Mouse (Mus musculus): ENCODE measurements around the gene Htr2a. TPM values are rescaled to one million over a fixed set of nuclear protein-coding genes. Genes with fewer than 3 reads are reported as not detected.
A peak's percentile ranks its signal among the peaks of the same experiment; 100 is the strongest.

The Htr2a gene
- polyA plus RNA-seq, 1 experiment from 2014 or later, result 0.32 TPM

- 16% methylated on average over 17 of the region's 17 CpGs for whole genome bisulfite sequencing
- Histone ChIP-seq H3K4me2 (ENCODE audit: low read depth, low read length) (peak overlapping the region; percentile 69), H3K27me3 (ENCODE audit: control insufficient read depth, insufficient read depth, low read length) (peaks cover 4% of the 10 kb centered on the region; the same call in 1 of the 2 replicates), H3K9ac (replicated peaks; ENCODE audit: low read length) (peak overlapping the region; percentile 44; the same call in 1 of the 2 replicates), H3K36me3 (replicated peaks; ENCODE audit: control insufficient read depth, insufficient read depth, low read depth, low read length) (no peaks in the 10 kb centered on the region), H3K27ac (replicated peaks; ENCODE audit: low read depth, low read length) (no peak overlapping the region), H3K4me1 (ENCODE audit: control insufficient read depth, insufficient read depth, low read length) (peaks cover 3% of the 10 kb centered on the region; the same call in 1 of the 2 replicates), H3K9me3 (replicated peaks; ENCODE audit: control insufficient read depth, low read length) (no peaks in the 10 kb centered on the region), H3K4me3 (ENCODE audit: low read depth, low read length) (peak overlapping the region; percentile 32)
- peak; percentile 32 for DNase-seq (ENCODE audit: low spot score)
- ATAC-seq (replicated peaks; ENCODE audit: insufficient number of reproducible peaks, low FRiP score, low TSS enrichment, low read depth), result no peak
These were observed 1.1 kb downstream of the Htr2a start for GRCm38 (mm10) chr14:74641668-74642230.

DNA sequence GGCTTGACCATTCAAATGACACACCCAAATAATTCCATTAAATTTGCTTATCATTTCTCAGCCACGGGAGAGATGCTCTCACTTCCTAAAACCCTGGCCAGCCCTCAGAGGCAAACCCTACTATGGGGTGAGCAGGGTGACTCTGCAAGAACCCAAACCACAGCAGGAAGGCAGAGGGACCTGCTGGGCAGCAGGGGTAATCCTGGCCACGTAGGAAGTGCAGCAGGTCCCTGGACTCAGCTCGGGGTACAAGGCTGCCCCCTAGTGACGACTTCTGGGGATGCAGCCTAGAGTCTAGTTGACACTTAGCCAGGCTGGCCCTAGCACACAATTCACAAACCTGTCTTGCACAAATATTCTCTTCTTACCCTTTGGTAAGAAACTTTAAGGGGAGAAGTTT is 2.7 kb downstream of the Htr2a start:
- peak; percentile 86 for DNase-seq (ENCODE audit: low spot score)
- H3K9ac ChIP-seq (replicated peaks; ENCODE audit: low read length), result no peak overlapping the region
- peaks cover 3% of the 10 kb centered on the region; the same call in 1 of the 2 replicates for H3K4me1 ChIP-seq (ENCODE audit: control insufficient read depth, insufficient read depth, low read length)
- 0% methylated on average over 4 of the region's 4 CpGs for WGBS
- H3K27me3 ChIP-seq (ENCODE audit: control insufficient read depth, insufficient read depth, low read length), result peaks cover 4% of the 10 kb centered on the region; the same call in 1 of the 2 replicates
- no peak overlapping the region for H3K4me3 ChIP-seq (ENCODE audit: low read depth, low read length)
- H3K36me3 ChIP-seq (replicated peaks; ENCODE audit: control insufficient read depth, insufficient read depth, low read depth, low read length), result no peaks in the 10 kb centered on the region
- no peak overlapping the region for H3K27ac ChIP-seq (replicated peaks; ENCODE audit: low read depth, low read length)
- no peak overlapping the region for H3K4me2 ChIP-seq (ENCODE audit: low read depth, low read length)
- 0 out of 2 replicates have a peak, but pooled peaks have one; percentile 21 for ATAC-seq (replicated peaks; ENCODE audit: insufficient number of reproducible peaks, low FRiP score, low TSS enrichment, low read depth)
- no peaks in the 10 kb centered on the region for H3K9me3 ChIP-seq (replicated peaks; ENCODE audit: control insufficient read depth, low read length)

GRCm38 (mm10) chr14:74646107-74646793 is 5.6 kb downstream of the Htr2a start:
- WGBS, result 67% methylated on average over 11 of the region's 11 CpGs
- Histone ChIP-seq H3K4me3 (ENCODE audit: low read depth, low read length) (no peak overlapping the region), H3K9ac (replicated peaks; ENCODE audit: low read length) (no peak overlapping the region), H3K27me3 (ENCODE audit: control insufficient read depth, insufficient read depth, low read length) (peaks cover 4% of the 10 kb centered on the region; the same call in 1 of the 2 replicates), H3K9me3 (replicated peaks; ENCODE audit: control insufficient read depth, low read length) (no peaks in the 10 kb centered on the region), H3K27ac (replicated peaks; ENCODE audit: low read depth, low read length) (no peak overlapping the region), H3K4me2 (ENCODE audit: low read depth, low read length) (no peak overlapping the region), H3K36me3 (replicated peaks; ENCODE audit: control insufficient read depth, insufficient read depth, low read depth, low read length) (no peaks in the 10 kb centered on the region), H3K4me1 (ENCODE audit: control insufficient read depth, insufficient read depth, low read length) (no peaks in the 10 kb centered on the region)
- ATAC-seq (replicated peaks; ENCODE audit: insufficient number of reproducible peaks, low FRiP score, low TSS enrichment, low read depth) (no peak), DNase-seq (ENCODE audit: low spot score) (no peak)

DNA sequence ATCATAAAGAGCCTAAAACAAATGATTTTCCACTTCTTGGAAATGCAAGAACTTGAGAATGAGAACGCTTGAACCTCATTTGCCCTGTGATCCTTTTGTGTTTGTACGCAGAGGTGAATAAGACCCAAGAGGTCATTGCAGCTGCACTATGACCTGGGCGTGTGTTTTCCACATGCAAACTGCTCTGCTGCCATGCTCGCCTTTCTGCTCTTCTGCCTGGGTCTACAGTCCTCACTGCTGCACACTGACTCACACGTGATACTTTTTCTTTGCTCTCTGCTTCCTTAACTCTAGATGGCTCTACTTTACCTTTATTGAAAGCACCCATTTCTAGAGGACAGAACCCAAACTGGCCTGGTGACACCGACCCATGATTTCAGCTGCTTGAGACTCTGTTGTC is 9.4 kb downstream of the Htr2a start:
- DNase-seq (ENCODE audit: low spot score), result no peak
- no peak overlapping the region for H3K27ac ChIP-seq (replicated peaks; ENCODE audit: low read depth, low read length)
- no peaks in the 10 kb centered on the region for H3K9me3 ChIP-seq (replicated peaks; ENCODE audit: control insufficient read depth, low read length)
- H3K36me3 ChIP-seq (replicated peaks; ENCODE audit: control insufficient read depth, insufficient read depth, low read depth, low read length), result no peaks in the 10 kb centered on the region
- WGBS, result 71% methylated on average over 6 of the region's 6 CpGs
- no peak overlapping the region for H3K4me3 ChIP-seq (ENCODE audit: low read depth, low read length)
- no peak overlapping the region for H3K4me2 ChIP-seq (ENCODE audit: low read depth, low read length)
- H3K27me3 ChIP-seq (ENCODE audit: control insufficient read depth, insufficient read depth, low read length), result no peaks in the 10 kb centered on the region
- H3K4me1 ChIP-seq (ENCODE audit: control insufficient read depth, insufficient read depth, low read length), result no peaks in the 10 kb centered on the region
- no peak overlapping the region for H3K9ac ChIP-seq (replicated peaks; ENCODE audit: low read length)
- ATAC-seq (replicated peaks; ENCODE audit: insufficient number of reproducible peaks, low FRiP score, low TSS enrichment, low read depth), result no peak

- no peaks in the 10 kb centered on the region for H3K9me3 ChIP-seq (replicated peaks; ENCODE audit: control insufficient read depth, low read length)
- H3K27me3 ChIP-seq (ENCODE audit: control insufficient read depth, insufficient read depth, low read length), result no peaks in the 10 kb centered on the region
- no peak for ATAC-seq (replicated peaks; ENCODE audit: insufficient number of reproducible peaks, low FRiP score, low TSS enrichment, low read depth)
- no peak overlapping the region for H3K27ac ChIP-seq (replicated peaks; ENCODE audit: low read depth, low read length)
- no peak overlapping the region for H3K9ac ChIP-seq (replicated peaks; ENCODE audit: low read length)
- no peak for DNase-seq (ENCODE audit: low spot score)
- no peak overlapping the region for H3K4me2 ChIP-seq (ENCODE audit: low read depth, low read length)
- WGBS, result 76% methylated on average over 4 of the region's 4 CpGs
- H3K4me1 ChIP-seq (ENCODE audit: control insufficient read depth, insufficient read depth, low read length), result no peaks in the 10 kb centered on the region
- no peak overlapping the region for H3K4me3 ChIP-seq (ENCODE audit: low read depth, low read length)
- H3K36me3 ChIP-seq (replicated peaks; ENCODE audit: control insufficient read depth, insufficient read depth, low read depth, low read length), result no peaks in the 10 kb centered on the region
These were observed 11.0 kb downstream of the Htr2a start for GRCm38 (mm10) chr14:74651678-74652077.

DNA sequence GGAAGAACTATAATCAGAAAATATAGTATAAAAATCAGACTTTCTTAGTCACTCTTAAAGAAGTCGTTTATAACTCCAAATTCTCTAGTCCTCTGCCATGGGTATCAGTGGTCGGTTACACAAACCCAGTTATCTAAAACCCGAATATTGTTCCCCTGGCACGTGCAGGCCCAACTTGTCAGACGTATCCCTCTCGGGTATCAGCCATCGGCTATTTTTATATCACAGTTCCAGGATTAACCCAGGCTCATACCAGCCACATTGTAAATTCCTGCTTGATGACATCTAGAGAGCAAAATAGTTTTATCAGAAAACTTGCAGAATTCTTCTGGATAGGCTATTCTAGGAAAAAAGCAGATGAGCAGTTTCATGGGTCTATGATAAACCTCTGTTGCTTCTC is 16.6 kb downstream of the Htr2a start:
- WGBS, result 88% methylated on average over 7 of the region's 7 CpGs
- H3K9me3 ChIP-seq (replicated peaks; ENCODE audit: control insufficient read depth, low read length), result no peaks in the 10 kb centered on the region
- no peak for DNase-seq (ENCODE audit: low spot score)
- no peak overlapping the region for H3K4me2 ChIP-seq (ENCODE audit: low read depth, low read length)
- H3K27ac ChIP-seq (replicated peaks; ENCODE audit: low read depth, low read length), result no peak overlapping the region
- no peak overlapping the region for H3K9ac ChIP-seq (replicated peaks; ENCODE audit: low read length)
- H3K27me3 ChIP-seq (ENCODE audit: control insufficient read depth, insufficient read depth, low read length), result no peaks in the 10 kb centered on the region
- H3K36me3 ChIP-seq (replicated peaks; ENCODE audit: control insufficient read depth, insufficient read depth, low read depth, low read length), result no peaks in the 10 kb centered on the region
- no peak overlapping the region for H3K4me3 ChIP-seq (ENCODE audit: low read depth, low read length)
- no peaks in the 10 kb centered on the region for H3K4me1 ChIP-seq (ENCODE audit: control insufficient read depth, insufficient read depth, low read length)
- ATAC-seq (replicated peaks; ENCODE audit: insufficient number of reproducible peaks, low FRiP score, low TSS enrichment, low read depth), result no peak

DNA sequence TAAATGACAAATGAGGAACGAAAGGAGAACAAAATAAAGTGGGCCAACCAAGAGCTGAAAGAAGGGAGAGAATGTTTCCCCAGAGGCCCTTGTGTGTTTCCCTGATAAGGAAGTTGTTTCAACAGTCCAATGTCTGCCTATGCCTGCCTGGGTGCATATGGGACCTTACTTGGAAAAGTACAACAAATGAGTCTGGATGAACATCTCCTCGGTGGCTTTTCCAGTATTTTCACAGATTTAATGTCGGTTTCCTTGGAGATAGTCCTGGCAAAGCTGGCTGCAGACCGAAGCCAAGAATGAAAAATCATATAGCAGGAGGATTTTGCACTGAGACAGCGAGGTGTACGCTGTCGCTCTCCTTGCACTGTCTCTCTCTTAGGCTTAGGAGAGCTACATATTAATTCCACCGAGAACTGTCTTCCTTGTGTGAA is 18.8 kb downstream of the Htr2a start:
- DNase-seq (ENCODE audit: low spot score) (no peak), ATAC-seq (replicated peaks; ENCODE audit: insufficient number of reproducible peaks, low FRiP score, low TSS enrichment, low read depth) (no peak)
- Histone ChIP-seq H3K4me3 (ENCODE audit: low read depth, low read length) (no peak overlapping the region), H3K27ac (replicated peaks; ENCODE audit: low read depth, low read length) (no peak overlapping the region), H3K27me3 (ENCODE audit: control insufficient read depth, insufficient read depth, low read length) (no peaks in the 10 kb centered on the region), H3K4me2 (ENCODE audit: low read depth, low read length) (no peak overlapping the region), H3K36me3 (replicated peaks; ENCODE audit: control insufficient read depth, insufficient read depth, low read depth, low read length) (no peaks in the 10 kb centered on the region), H3K4me1 (ENCODE audit: control insufficient read depth, insufficient read depth, low read length) (no peaks in the 10 kb centered on the region), H3K9me3 (replicated peaks; ENCODE audit: control insufficient read depth, low read length) (no peaks in the 10 kb centered on the region), H3K9ac (replicated peaks; ENCODE audit: low read length) (no peak overlapping the region)
- 90% methylated on average over 8 of the region's 8 CpGs for WGBS
